Mouse (Mus musculus): ENCODE measurements around the gene Gng4. TPM values are rescaled to one million over a fixed set of nuclear protein-coding genes. Genes with fewer than 3 reads are reported as not detected.

The Gng4 gene
- polyA plus RNA-seq (2015; fragmentation: Nextera tagmentation; extraction: Ambion mirVana) = 2.4 and 3.0 TPM in 2 replicates

GRCm38 (mm10) chr13:13783894-13784419 lies at the start of gene Gng4:
TSS of gene Gng4 (plus strand) at chr13:13784059.
- under 1% methylated on average over 43 of the region's 43 CpGs for WGBS
- peak; percentile 79 for ATAC-seq
- no peaks in the 10 kb centered on the region for H3K9me3 ChIP-seq

DNA sequence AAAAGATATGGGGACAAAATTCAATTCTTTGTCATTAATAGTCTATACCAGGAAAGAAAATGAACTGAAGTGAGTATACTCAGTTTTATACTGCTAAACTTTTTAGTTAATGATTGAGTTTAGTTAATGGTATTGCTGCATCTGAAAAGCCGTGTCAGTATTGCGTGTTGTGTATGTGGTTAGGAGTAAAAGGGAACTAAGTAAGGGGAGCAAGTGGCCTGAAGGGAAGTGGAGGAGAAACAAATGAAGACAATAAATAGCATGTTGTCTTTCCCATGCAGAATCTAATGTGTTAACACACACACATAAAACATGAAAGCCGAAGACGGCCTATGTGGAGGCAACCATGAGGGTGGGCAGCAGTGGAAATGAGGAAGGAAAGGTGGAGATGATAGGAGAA lies 44.6 kb upstream of the Gng4 start:
- 93% methylated on average over 4 of the region's 4 CpGs for WGBS
- 0 out of 2 replicates have a peak, but pooled peaks cover 5% of the 10 kb centered on the region for H3K36me3 ChIP-seq
- no peak overlapping the region for H3K4me2 ChIP-seq (replicated peaks)
- no peak overlapping the region for H3K9ac ChIP-seq
- no peaks in the 10 kb centered on the region for H3K9me3 ChIP-seq
- no peaks in the 10 kb centered on the region for H3K27me3 ChIP-seq (replicated peaks)
- H3K4me3 ChIP-seq (replicated peaks) = no peak overlapping the region
- no peak overlapping the region for H3K27ac ChIP-seq
- ATAC-seq = no peak
- H3K4me1 ChIP-seq (replicated peaks) = no peaks in the 10 kb centered on the region

More at GRCm38 (mm10) chr13:13783894-13784419, at the start of gene Gng4:
- peaks cover 18% of the 10 kb centered on the region for H3K4me1 ChIP-seq (replicated peaks)
- no peaks in the 10 kb centered on the region for H3K36me3 ChIP-seq
- peak within 1 kb of the TSS; percentile 13; the same call in 1 of the 2 replicates for H3K9ac ChIP-seq
- peak within 1 kb of the TSS; percentile 56 for H3K4me3 ChIP-seq (replicated peaks)
- peak within 1 kb of the TSS; percentile 99 for H3K4me2 ChIP-seq (replicated peaks)
- peaks cover 39% of the 10 kb centered on the region for H3K27me3 ChIP-seq (replicated peaks)
- no peak within 1 kb of the TSS for H3K27ac ChIP-seq

GRCm38 (mm10) chr13:13745911-13746310 lies 37.9 kb upstream of the Gng4 start:
- WGBS = 79% methylated on average over 3 of the region's 3 CpGs

GRCm38 (mm10) chr13:13775778-13776494 lies 7.9 kb upstream of the Gng4 start:
- H3K36me3 ChIP-seq = no peaks in the 10 kb centered on the region
- H3K4me2 ChIP-seq (replicated peaks) = no peak overlapping the region
- no peaks in the 10 kb centered on the region for H3K9me3 ChIP-seq
- H3K4me3 ChIP-seq (replicated peaks) = no peak overlapping the region
- H3K4me1 ChIP-seq (replicated peaks) = no peaks in the 10 kb centered on the region
- no peak overlapping the region for H3K27ac ChIP-seq
- no peaks in the 10 kb centered on the region for H3K27me3 ChIP-seq (replicated peaks)
- H3K9ac ChIP-seq = no peak overlapping the region
- ATAC-seq = 0 out of 2 replicates have a peak, but pooled peaks have one; percentile 31

More at GRCm38 (mm10) chr13:13745911-13746310, 37.9 kb upstream of the Gng4 start:
- Histone ChIP-seq H3K27me3 (replicated peaks) (no peaks in the 10 kb centered on the region), H3K4me2 (replicated peaks) (no peak overlapping the region), H3K36me3 (0 out of 2 replicates have a peak, but pooled peaks cover 5% of the 10 kb centered on the region), H3K27ac (no peak overlapping the region), H3K4me3 (replicated peaks) (no peak overlapping the region), H3K4me1 (replicated peaks) (no peaks in the 10 kb centered on the region), H3K9me3 (no peaks in the 10 kb centered on the region), H3K9ac (no peak overlapping the region)
- no peak for ATAC-seq

GRCm38 (mm10) chr13:13777052-13777451 lies 6.8 kb upstream of the Gng4 start:
- Histone ChIP-seq H3K27me3 (replicated peaks) (0 out of 2 replicates have a peak, but pooled peaks cover 4% of the 10 kb centered on the region), H3K27ac (no peak overlapping the region), H3K4me2 (replicated peaks) (no peak overlapping the region), H3K4me3 (replicated peaks) (no peak overlapping the region), H3K36me3 (no peaks in the 10 kb centered on the region), H3K4me1 (replicated peaks) (no peaks in the 10 kb centered on the region), H3K9me3 (no peaks in the 10 kb centered on the region), H3K9ac (no peak overlapping the region)
- ATAC-seq = no peak
- 91% methylated on average over 11 of the region's 11 CpGs for WGBS

GRCm38 (mm10) chr13:13777696-13778095 lies 6.2 kb upstream of the Gng4 start:
- H3K4me3 ChIP-seq (replicated peaks) = no peak overlapping the region
- 91% methylated on average over 8 of the region's 8 CpGs for WGBS
- H3K9me3 ChIP-seq = no peaks in the 10 kb centered on the region
- no peaks in the 10 kb centered on the region for H3K4me1 ChIP-seq (replicated peaks)
- H3K27ac ChIP-seq = no peak overlapping the region
- H3K36me3 ChIP-seq = no peaks in the 10 kb centered on the region
- no peak overlapping the region for H3K9ac ChIP-seq
- peaks cover 4% of the 10 kb centered on the region; the same call in 1 of the 2 replicates for H3K27me3 ChIP-seq (replicated peaks)
- H3K4me2 ChIP-seq (replicated peaks) = no peak overlapping the region
- no peak for ATAC-seq

DNA sequence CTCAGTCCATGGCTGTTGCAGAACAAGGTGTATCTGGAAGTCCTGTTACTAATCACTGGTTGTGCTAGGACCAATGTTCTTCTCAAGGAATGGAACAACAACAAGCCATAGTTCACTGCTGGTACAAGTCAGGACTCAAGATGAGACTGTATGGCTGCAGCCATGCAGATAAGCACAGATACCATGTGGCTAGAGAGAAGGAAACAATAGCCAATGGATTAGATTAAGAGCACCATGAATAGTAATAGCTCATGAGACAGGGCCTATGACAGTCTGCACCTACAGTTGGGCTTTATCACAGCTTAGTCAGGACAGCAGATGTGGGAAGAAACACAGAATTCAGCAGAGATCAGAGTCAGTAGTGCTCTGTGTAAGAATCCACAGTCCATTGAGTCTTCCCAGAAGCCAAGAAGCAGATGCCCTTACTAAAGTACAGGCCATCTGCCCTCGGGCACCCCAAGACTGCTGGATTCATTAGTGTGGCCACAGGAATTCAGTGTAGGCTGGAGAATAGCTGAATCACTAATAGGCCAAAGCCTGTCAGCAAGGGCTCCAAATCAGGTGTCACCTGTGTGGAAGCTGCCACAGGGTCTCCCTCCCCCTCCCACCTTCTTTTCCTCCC lies 4.9 kb upstream of the Gng4 start:
- 60% methylated on average over 1 of the region's 1 CpGs for WGBS
- H3K9ac ChIP-seq = no peak overlapping the region
- H3K4me3 ChIP-seq (replicated peaks) = no peak overlapping the region
- no peaks in the 10 kb centered on the region for H3K9me3 ChIP-seq
- peaks cover 3% of the 10 kb centered on the region; the same call in 1 of the 2 replicates for H3K4me1 ChIP-seq (replicated peaks)
- H3K27ac ChIP-seq = no peak overlapping the region
- no peak overlapping the region for H3K4me2 ChIP-seq (replicated peaks)
- no peaks in the 10 kb centered on the region for H3K36me3 ChIP-seq
- no peak for ATAC-seq
- H3K27me3 ChIP-seq (replicated peaks) = peaks cover 13% of the 10 kb centered on the region

- ATAC-seq = no peak
- peaks cover 16% of the 10 kb centered on the region for H3K4me1 ChIP-seq (replicated peaks)
- peaks cover 26% of the 10 kb centered on the region for H3K27me3 ChIP-seq (replicated peaks)
- no peaks in the 10 kb centered on the region for H3K9me3 ChIP-seq
- 48% methylated on average over 3 of the region's 3 CpGs for WGBS
- H3K4me2 ChIP-seq (replicated peaks) = no peak overlapping the region
- no peak overlapping the region for H3K9ac ChIP-seq
- H3K27ac ChIP-seq = no peak overlapping the region
- no peak overlapping the region for H3K4me3 ChIP-seq (replicated peaks)
- no peaks in the 10 kb centered on the region for H3K36me3 ChIP-seq
Observed at GRCm38 (mm10) chr13:13780271-13780670, 3.6 kb upstream of the Gng4 start.

- H3K9ac ChIP-seq = no peak overlapping the region
- 59% methylated on average over 4 of the region's 4 CpGs for WGBS
Observed at GRCm38 (mm10) chr13:13781026-13781425, 2.8 kb upstream of the Gng4 start.

GRCm38 (mm10) chr13:13783296-13783695 lies 563 bp upstream of the Gng4 start:
- H3K9me3 ChIP-seq = no peaks in the 10 kb centered on the region
- no peak for ATAC-seq
- peaks cover 39% of the 10 kb centered on the region for H3K27me3 ChIP-seq (replicated peaks)
- H3K4me1 ChIP-seq (replicated peaks) = peaks cover 18% of the 10 kb centered on the region
- peak overlapping the region; percentile 99; the same call in 1 of the 2 replicates for H3K4me2 ChIP-seq (replicated peaks)
- H3K9ac ChIP-seq = no peak overlapping the region
- WGBS = 39% methylated on average over 7 of the region's 7 CpGs
- no peaks in the 10 kb centered on the region for H3K36me3 ChIP-seq
- no peak overlapping the region for H3K27ac ChIP-seq
- H3K4me3 ChIP-seq (replicated peaks) = no peak overlapping the region

More at GRCm38 (mm10) chr13:13781026-13781425, 2.8 kb upstream of the Gng4 start:
- ATAC-seq = no peak
- peaks cover 18% of the 10 kb centered on the region for H3K4me1 ChIP-seq (replicated peaks)
- H3K4me2 ChIP-seq (replicated peaks) = no peak overlapping the region
- H3K4me3 ChIP-seq (replicated peaks) = no peak overlapping the region
- H3K9me3 ChIP-seq = no peaks in the 10 kb centered on the region
- H3K27me3 ChIP-seq (replicated peaks) = peaks cover 34% of the 10 kb centered on the region
- no peaks in the 10 kb centered on the region for H3K36me3 ChIP-seq
- no peak overlapping the region for H3K27ac ChIP-seq

- under 1% methylated on average over 48 of the region's 59 CpGs for WGBS
- Histone ChIP-seq H3K4me1 (replicated peaks) (peaks cover 18% of the 10 kb centered on the region), H3K9me3 (no peaks in the 10 kb centered on the region), H3K4me2 (replicated peaks) (peak overlapping the region; percentile 99), H3K27me3 (replicated peaks) (peaks cover 39% of the 10 kb centered on the region), H3K9ac (peak overlapping the region; percentile 13; the same call in 1 of the 2 replicates), H3K36me3 (no peaks in the 10 kb centered on the region), H3K4me3 (replicated peaks) (peak overlapping the region; percentile 56), H3K27ac (no peak overlapping the region)
- ATAC-seq = peak; percentile 74
Observed at GRCm38 (mm10) chr13:13784420-13784936, 619 bp downstream of the Gng4 start.
